Mouse (Mus musculus) C2C12 (cell line): Measurements from ENCODE around the gene Lonp2. TPM values are rescaled to one million over a fixed set of nuclear protein-coding genes. Genes with fewer than 3 reads are reported as not detected.

Experiments
- H3K27me3 ChIP-seq: one replicate; pipeline ENCODE4 v1.6.1; 2011; ENCODE audit not compliant: control insufficient read depth, insufficient read depth, insufficient read length
- H3K36me3 ChIP-seq: one replicate; pipeline ENCODE4 v1.6.1; 2011; ENCODE audit not compliant: control insufficient read depth, insufficient read depth
- H3K4me3 ChIP-seq: one replicate; pipeline ENCODE4 v1.5.1; 2011; ENCODE audit warnings: mild to moderate bottlenecking, control low read depth; ENCODE audit not compliant: poor library complexity, insufficient read depth, severe bottlenecking
- H3K79me2 ChIP-seq: one replicate; pipeline ENCODE4 v1.6.1; 2011; ENCODE audit not compliant: control insufficient read depth, insufficient read depth
- H3K79me3 ChIP-seq: one replicate; pipeline ENCODE4 v1.6.1; 2011; ENCODE audit warnings: low read depth, control low read depth
- H3ac ChIP-seq: one replicate; pipeline ENCODE3; 2011; ENCODE audit warnings: low read depth; ENCODE audit not compliant: control insufficient read depth, insufficient read length
- CEBPB ChIP-seq: IDR thresholded peaks from one replicate; pipeline ENCODE4 v1.6.1; 2011; ENCODE audit warnings: low read depth, mild to moderate bottlenecking, control low read depth, moderate library complexity
- CTCF ChIP-seq: IDR thresholded peaks from one replicate; pipeline ENCODE4 v1.5.1; 2011; ENCODE audit not compliant: control insufficient read depth, insufficient read depth, insufficient read length
- FOSL1 ChIP-seq: IDR thresholded peaks from one replicate; pipeline ENCODE4 v1.8.0; 2011; ENCODE audit warnings: mild to moderate bottlenecking, low read length; ENCODE audit not compliant: poor library complexity, insufficient read depth, severe bottlenecking
- MAX ChIP-seq: IDR thresholded peaks from one replicate; pipeline ENCODE4 v1.6.1; 2011; ENCODE audit warnings: mild to moderate bottlenecking, control low read depth
- MYOD1 ChIP-seq: IDR thresholded peaks from one replicate; pipeline ENCODE4 v1.6.1; 2011; ENCODE audit warnings: low read depth; ENCODE audit not compliant: control insufficient read depth, insufficient read length
- MYOG ChIP-seq: IDR thresholded peaks from one replicate; pipeline ENCODE4 v1.6.1; 2011; ENCODE audit not compliant: control insufficient read depth, insufficient read length; ENCODE audit errors: extremely low read depth
- USF1 ChIP-seq: IDR thresholded peaks from one replicate; pipeline ENCODE4 v1.6.1; 2011; ENCODE audit warnings: low read depth, mild to moderate bottlenecking, control low read depth, moderate library complexity
- polyA plus RNA-seq: library from polyadenylated mRNA; unstranded; fragments of >200 nt; fragmentation: generic; extraction: Trizol; gene quantifications from one replicate; pipeline ENCODE4 v1.2.1, GENCODE M21; 2012; ENCODE audit warnings: missing spikeins

The Lonp2 gene
- polyA plus RNA-seq, 1 experiment = 14.4 TPM

DNA sequence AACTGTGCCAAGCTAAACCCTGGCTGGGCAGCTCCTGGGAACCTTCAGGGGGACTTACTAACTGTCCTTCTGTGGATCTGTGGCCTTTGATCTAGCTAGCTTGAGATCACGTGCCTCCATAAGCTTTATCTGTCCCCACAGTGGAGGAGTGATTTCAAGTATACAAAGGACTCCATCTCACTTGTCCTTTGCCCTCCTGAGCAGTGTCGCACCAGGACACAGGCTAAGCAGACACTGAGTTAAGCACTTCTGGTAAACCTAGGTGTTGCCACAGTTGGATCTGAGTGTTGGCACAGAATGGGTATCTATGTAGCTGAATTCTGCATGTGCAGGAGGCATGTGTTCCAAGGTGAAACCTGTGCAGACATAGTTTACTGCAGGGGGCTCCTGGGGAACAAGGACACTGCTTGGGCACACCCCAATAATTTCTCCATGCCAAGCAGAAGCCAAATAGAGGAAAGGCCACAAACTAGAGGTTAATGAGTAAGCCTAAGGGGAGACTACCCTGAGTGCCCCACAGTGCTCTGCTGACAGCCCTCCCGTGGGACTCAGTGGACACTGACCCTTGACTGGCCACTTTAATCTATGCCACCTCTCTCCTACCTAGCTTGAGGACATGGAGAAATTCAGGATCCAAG is 29.6 kb upstream of the Lonp2 start:
- Histone ChIP-seq H3K27me3 (peaks cover 30% of the 10 kb centered on the region), H3ac (no peak overlapping the region), H3K4me3 (no peak overlapping the region), H3K79me2 (no peaks in the 10 kb centered on the region), H3K36me3 (no peaks in the 10 kb centered on the region), H3K79me3 (no peaks in the 10 kb centered on the region)
- no peak for TF ChIP-seq CTCF
- no peak for TF ChIP-seq CEBPB
- no peak for TF ChIP-seq FOSL1
- no peak for TF ChIP-seq MYOD1
- no peak for TF ChIP-seq MYOG
- no peak for TF ChIP-seq USF1
- no peak for TF ChIP-seq MAX

GRCm38 (mm10) chr8:86595671-86596070 is 28.2 kb upstream of the Lonp2 start:
- TF ChIP-seq USF1 (no peak), MYOG (no peak), MYOD1 (no peak), FOSL1 (no peak), CTCF (no peak)
- Histone ChIP-seq H3K27me3 (peaks cover 39% of the 10 kb centered on the region), H3ac (no peak overlapping the region), H3K36me3 (no peaks in the 10 kb centered on the region), H3K79me3 (no peaks in the 10 kb centered on the region), H3K4me3 (no peak overlapping the region), H3K79me2 (no peaks in the 10 kb centered on the region)

DNA sequence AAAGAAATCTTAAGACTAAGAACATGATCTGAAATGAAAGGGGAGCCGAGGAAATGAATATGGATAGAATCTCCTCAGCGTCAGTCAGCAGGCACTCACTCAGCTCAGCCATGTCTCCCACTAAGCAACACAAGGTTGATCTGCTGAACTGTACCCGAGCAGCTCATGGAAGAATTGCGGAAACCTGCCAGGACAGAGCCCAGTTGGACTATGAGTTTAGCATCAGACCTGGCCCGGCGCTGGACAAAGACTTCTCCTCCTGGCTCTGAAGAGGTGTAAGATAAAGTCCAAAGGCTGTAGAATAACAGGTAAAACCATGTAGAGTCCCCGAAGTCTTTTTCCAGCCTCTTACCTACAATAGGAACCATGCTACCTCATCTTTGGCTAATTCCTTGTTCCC is 26.2 kb upstream of the Lonp2 start:
- Histone ChIP-seq H3K4me3 (no peak overlapping the region), H3K36me3 (no peaks in the 10 kb centered on the region), H3K27me3 (peaks cover 48% of the 10 kb centered on the region), H3ac (no peak overlapping the region), H3K79me3 (no peaks in the 10 kb centered on the region), H3K79me2 (no peaks in the 10 kb centered on the region)
- TF ChIP-seq CTCF = no peak
- TF ChIP-seq CEBPB = no peak
- no peak for TF ChIP-seq MYOD1
- no peak for TF ChIP-seq MYOG
- no peak for TF ChIP-seq FOSL1
- TF ChIP-seq MAX = no peak
- TF ChIP-seq USF1 = no peak

- no peaks in the 10 kb centered on the region for H3K36me3 ChIP-seq
- no peak for TF ChIP-seq FOSL1
- TF ChIP-seq USF1 = no peak
- no peak for TF ChIP-seq CEBPB
- TF ChIP-seq CTCF = no peak
- no peak for TF ChIP-seq MAX
- TF ChIP-seq MYOG = no peak
- no peak for TF ChIP-seq MYOD1
- H3K79me3 ChIP-seq = no peaks in the 10 kb centered on the region
- no peaks in the 10 kb centered on the region for H3K79me2 ChIP-seq
- peaks cover 45% of the 10 kb centered on the region for H3K27me3 ChIP-seq
- H3K4me3 ChIP-seq = no peak overlapping the region
- no peak overlapping the region for H3ac ChIP-seq
Observed at GRCm38 (mm10) chr8:86599299-86599698, 24.5 kb upstream of the Lonp2 start.

GRCm38 (mm10) chr8:86600311-86600710 is 23.5 kb upstream of the Lonp2 start:
- H3K79me3 ChIP-seq = no peaks in the 10 kb centered on the region
- TF ChIP-seq MAX (no peak), CEBPB (no peak), FOSL1 (no peak), MYOG (no peak), CTCF (no peak), MYOD1 (no peak), USF1 (no peak)
- no peaks in the 10 kb centered on the region for H3K36me3 ChIP-seq
- no peak overlapping the region for H3ac ChIP-seq
- H3K27me3 ChIP-seq = peaks cover 43% of the 10 kb centered on the region
- no peak overlapping the region for H3K4me3 ChIP-seq
- no peaks in the 10 kb centered on the region for H3K79me2 ChIP-seq

DNA sequence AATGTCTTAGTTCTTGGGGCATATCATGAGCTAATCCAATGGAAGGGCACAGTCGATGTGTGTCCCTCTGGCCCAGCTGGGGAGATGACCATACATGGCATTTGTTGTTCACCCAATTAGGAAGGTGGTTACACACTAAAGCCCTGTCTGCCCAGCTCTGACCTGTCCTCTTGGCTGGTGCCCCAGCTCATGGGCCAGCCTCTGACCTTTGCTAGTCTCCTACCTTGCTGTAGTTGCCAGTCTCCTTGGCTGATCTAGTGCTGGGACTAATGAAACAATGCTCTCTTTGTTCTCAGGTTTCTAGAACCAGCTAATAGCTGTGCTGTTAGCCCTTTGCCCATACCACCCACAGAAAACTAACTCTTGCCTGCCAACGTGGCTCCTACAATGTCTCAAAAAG is 20.7 kb upstream of the Lonp2 start:
- Histone ChIP-seq H3K4me3 (no peak overlapping the region), H3K36me3 (no peaks in the 10 kb centered on the region), H3ac (no peak overlapping the region), H3K79me3 (no peaks in the 10 kb centered on the region), H3K79me2 (no peaks in the 10 kb centered on the region), H3K27me3 (peaks cover 26% of the 10 kb centered on the region)
- TF ChIP-seq CTCF = no peak
- no peak for TF ChIP-seq FOSL1
- no peak for TF ChIP-seq MAX
- TF ChIP-seq USF1 = no peak
- TF ChIP-seq CEBPB = no peak
- TF ChIP-seq MYOD1 = no peak
- no peak for TF ChIP-seq MYOG
